Mouse (Mus musculus) granulocyte monocyte progenitor cell, adult 5-6 weeks (primary cell): ENCODE data around the gene Olfr965. TPM values are rescaled to one million over a fixed set of nuclear protein-coding genes. Genes with fewer than 3 reads are reported as not detected.
A peak's percentile ranks its signal among the peaks of the same experiment; 100 is the strongest.
"Not testable (repeated sequence)": the region's sequence is repeated elsewhere in the genome, so short reads cannot be mapped to it uniquely, and the experiment has no call there.

Source experiments
- ATAC-seq: replicated peaks from 2 replicates; pipeline ENCODE4 v1.8.0; 2016; ENCODE audit warnings: mild to moderate bottlenecking, moderate TSS enrichment, inconsistent platforms; ENCODE audit not compliant: poor library complexity, severe bottlenecking
- total RNA-seq, 2 experiments: library from RNA; stranded (forward) in 1 of 2; stranded (reverse) in 1 of 2; fragments of 200-712, 200-1000 nt in 1 of 2; fragments of >200 nt in 1 of 2; fragmentation: Nextera tagmentation in 1 of 2; gene quantifications; 2 replicates each; pipeline ENCODE4 v1.2.3; 2014 to 2017

Gene Olfr965
- total RNA-seq (2014; fragmentation: Nextera tagmentation) (not detected in 2 replicates), total RNA-seq (2017) (not detected in 2 replicates)

GRCm38 (mm10) chr9:39711053-39711452 is at the start of gene Olfr965:
Olfr965 (plus strand) TSS chr9:39711353.
- no peak for ATAC-seq

DNA sequence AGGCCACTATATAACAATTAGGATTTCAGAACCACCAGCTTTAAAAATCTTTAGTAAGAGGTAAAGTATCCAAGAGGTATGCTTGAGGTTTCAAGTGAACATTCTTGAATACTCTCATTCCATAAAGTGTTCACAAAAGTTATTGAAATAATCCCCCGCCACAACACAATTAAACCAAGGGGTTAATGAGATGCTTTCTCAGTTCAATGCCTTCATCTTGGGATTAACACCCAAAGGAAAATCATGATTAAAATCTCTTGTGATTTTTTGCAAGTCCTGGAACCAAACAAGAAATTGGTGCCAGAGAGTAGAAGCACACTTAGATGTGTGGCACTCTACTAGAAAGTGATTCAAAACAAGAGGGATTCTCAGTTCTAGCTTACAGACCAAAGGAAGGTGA is 44.2 kb upstream of the Olfr965 start, which contains the start of gene Olfr963:
Gene Olfr963 (plus strand): TSS at position 301 of the 400 bp plus-strand sequence.
- ATAC-seq, result no peak

GRCm38 (mm10) chr9:39669723-39670122 is 41.4 kb upstream of the Olfr965 start:
- peak; percentile 58; the same call in 1 of the 2 replicates for ATAC-seq

GRCm38 (mm10) chr9:39674820-39675219 is 36.3 kb upstream of the Olfr965 start:
- ATAC-seq, result peak; percentile 91

DNA sequence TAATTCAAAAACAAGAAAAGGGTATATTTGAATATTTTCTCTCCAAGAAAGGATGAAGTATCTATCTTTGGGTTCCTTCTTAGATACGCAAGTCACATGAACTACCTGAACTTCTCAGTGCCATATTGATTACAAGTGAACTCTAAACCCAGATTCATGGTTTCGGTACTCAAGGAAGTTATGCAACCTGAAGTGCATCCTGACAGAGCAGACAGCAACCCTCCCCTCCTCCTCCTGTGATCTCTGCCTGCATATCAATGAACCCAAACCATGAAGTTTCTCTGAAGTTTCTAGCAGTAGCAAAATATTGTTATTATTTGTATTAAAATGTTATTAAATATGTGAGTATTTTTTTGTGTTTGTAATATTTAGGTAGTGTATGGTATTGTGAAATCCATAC is 32.6 kb upstream of the Olfr965 start:
- ATAC-seq, result peak; percentile 72

GRCm38 (mm10) chr9:39679280-39679679 is 31.9 kb upstream of the Olfr965 start:
- ATAC-seq, result peak; percentile 66

DNA sequence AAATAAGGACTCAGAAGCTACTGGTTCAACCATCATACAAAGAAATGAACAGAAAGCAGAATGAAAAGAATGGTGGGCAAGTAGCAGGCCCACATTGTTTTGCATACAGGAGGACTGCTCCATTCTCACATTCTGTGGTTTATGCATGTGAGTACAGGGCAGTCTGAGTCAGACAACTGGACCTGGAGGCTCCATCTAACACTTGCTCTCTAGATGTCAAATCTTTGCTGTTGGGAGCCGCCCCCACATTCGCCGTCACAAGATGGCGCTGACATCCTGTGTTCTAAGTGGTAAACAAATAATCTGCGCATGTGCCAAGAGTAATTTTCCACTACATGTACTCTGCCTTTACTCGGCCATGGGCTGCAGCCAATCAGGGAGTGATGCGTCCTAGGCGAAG is 10.0 kb upstream of the Olfr965 start:
- ATAC-seq, result not testable (repeated sequence)

DNA sequence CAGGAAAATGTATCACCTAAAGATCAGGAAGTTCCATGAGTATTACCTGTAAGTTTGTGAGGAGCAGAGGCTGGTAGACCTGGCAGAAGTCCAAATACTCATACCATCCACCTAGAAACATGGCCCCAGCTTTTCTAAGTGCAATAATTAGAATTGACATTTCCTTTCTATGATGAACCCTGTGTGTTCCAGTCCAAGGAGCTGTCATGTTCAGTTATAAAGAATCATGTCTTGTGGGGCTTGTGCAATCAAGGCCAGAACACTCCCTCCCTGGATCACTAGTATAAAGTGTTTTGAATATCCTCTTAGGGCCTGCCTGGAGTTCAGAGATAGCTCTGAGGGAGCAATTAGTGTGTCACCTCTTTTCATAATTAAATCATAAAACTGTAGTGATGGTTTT is 4.1 kb upstream of the Olfr965 start, which contains the start of gene Olfr149:
Gene Olfr149 (minus strand): TSS at position 101 of the 400 bp plus-strand sequence.
- ATAC-seq, result no peak

- ATAC-seq, result no peak
These were observed 2.2 kb upstream of the Olfr965 start for GRCm38 (mm10) chr9:39708958-39709357.

DNA sequence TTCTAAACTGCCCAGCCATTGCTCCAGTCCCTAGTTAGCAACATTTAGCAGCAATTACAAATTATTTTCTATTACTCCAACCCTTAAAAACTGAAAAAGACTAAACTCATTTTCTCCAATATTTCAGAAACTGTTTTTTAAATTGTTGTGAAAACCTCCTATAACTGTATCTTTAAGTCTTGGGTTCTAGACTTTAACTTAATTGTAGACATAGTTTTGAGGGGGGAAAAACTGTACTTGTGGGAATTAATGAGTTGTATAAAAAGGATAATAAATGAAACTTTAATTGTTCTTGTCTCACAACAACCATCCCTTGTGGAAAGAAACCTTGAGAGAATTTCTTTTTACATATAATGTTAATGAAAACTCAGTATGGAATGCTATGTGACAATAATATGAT is 19.5 kb downstream of the Olfr965 start, which contains the start of gene Olfr150:
Gene Olfr150 (plus strand): TSS at position 301 of the 400 bp plus-strand sequence.
- ATAC-seq, result no peak

DNA sequence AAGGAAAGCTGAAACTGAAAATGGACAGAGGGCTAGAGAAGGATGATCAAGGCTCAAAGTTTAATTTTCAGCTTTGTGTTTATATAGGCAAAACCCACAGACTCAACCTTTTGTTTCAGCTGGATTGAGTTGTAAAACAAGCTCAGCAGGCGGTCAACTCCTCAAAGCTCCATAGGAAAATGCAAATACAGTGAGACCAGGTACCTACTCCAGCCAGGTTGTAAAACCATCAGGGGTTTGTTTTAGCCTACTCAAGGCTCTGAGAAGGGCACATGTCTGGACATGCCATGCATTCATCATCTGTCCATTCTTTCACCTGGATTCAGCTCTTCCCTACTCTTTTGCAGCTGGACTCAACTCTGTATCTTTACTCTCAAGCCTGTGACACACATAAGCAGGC is 29.6 kb downstream of the Olfr965 start:
- no peak for ATAC-seq

- ATAC-seq, result no peak
These were observed 34.8 kb downstream of the Olfr965 start, which contains the start of gene Olfr967 for GRCm38 (mm10) chr9:39745949-39746348. Olfr967 (plus strand) TSS chr9:39746249.

DNA sequence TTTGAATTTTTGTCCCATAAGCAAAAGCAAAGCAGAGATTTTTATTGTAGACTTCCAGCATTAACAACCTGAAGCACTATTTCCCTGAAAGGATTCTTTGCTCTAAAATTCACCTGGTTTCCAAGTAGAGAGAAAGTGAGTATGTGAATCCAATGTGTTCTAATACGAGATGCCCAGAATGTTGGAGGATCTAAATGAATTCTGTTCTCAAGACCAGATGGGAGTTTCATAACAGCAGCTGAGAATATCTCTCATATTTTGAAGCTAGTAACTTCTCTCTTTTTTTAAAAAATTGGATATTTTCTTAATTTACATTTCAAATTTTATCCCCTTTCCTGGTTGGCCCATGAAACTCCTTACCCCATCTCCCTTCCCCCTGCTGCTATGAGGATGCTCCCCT is 35.3 kb downstream of the Olfr965 start:
- no peak for ATAC-seq

Other genes starting within 250 kb of the Olfr965 start
- not detected in 2 replicates for gene Olfr955, start 239.4 kb upstream of the Olfr965 start, total RNA-seq (2014; fragmentation: Nextera tagmentation)
- not detected in 2 replicates for gene Olfr955, start 239.4 kb upstream of the Olfr965 start, total RNA-seq (2017)
- gene Olfr44, start 217.4 kb upstream of the Olfr965 start, total RNA-seq (2014; fragmentation: Nextera tagmentation), result not detected in 2 replicates
- gene Olfr44, start 217.4 kb upstream of the Olfr965 start, total RNA-seq (2017), result not detected in 2 replicates
- not detected in 2 replicates for gene Olfr957, start 195.5 kb upstream of the Olfr965 start, total RNA-seq (2014; fragmentation: Nextera tagmentation)
- not detected in 2 replicates for gene Olfr957, start 195.5 kb upstream of the Olfr965 start, total RNA-seq (2017)
- gene Olfr958, start 157.3 kb upstream of the Olfr965 start, total RNA-seq (2014; fragmentation: Nextera tagmentation), result not detected in 2 replicates
- not detected in 2 replicates for gene Olfr958, start 157.3 kb upstream of the Olfr965 start, total RNA-seq (2017)
- gene Olfr959, start 135.8 kb upstream of the Olfr965 start, total RNA-seq (2014; fragmentation: Nextera tagmentation), result not detected in 2 replicates
- gene Olfr959, start 135.8 kb upstream of the Olfr965 start, total RNA-seq (2017), result not detected in 2 replicates
- gene AW551984, start 107.0 kb upstream of the Olfr965 start, total RNA-seq (2014; fragmentation: Nextera tagmentation), result not detected in 2 replicates
- gene AW551984, start 107.0 kb upstream of the Olfr965 start, total RNA-seq (2017), result not detected in 2 replicates
- gene Olfr148, start 100.7 kb upstream of the Olfr965 start, total RNA-seq (2014; fragmentation: Nextera tagmentation), result not detected in 2 replicates
- not detected in 2 replicates for gene Olfr148, start 100.7 kb upstream of the Olfr965 start, total RNA-seq (2017)
- gene Olfr960, start 90.0 kb upstream of the Olfr965 start, total RNA-seq (2014; fragmentation: Nextera tagmentation), result not detected in 2 replicates
- gene Olfr960, start 90.0 kb upstream of the Olfr965 start, total RNA-seq (2017), result not detected in 2 replicates
- gene Olfr961, start 66.3 kb upstream of the Olfr965 start, total RNA-seq (2014; fragmentation: Nextera tagmentation), result not detected in 2 replicates
- not detected in 2 replicates for gene Olfr961, start 66.3 kb upstream of the Olfr965 start, total RNA-seq (2017)
- gene Olfr963, start 44.1 kb upstream of the Olfr965 start, total RNA-seq (2014; fragmentation: Nextera tagmentation), result not detected in 2 replicates
- gene Olfr963, start 44.1 kb upstream of the Olfr965 start, total RNA-seq (2017), result not detected in 2 replicates
- gene Olfr149, start 4.2 kb upstream of the Olfr965 start, total RNA-seq (2014; fragmentation: Nextera tagmentation), result not detected in 2 replicates
- gene Olfr149, start 4.2 kb upstream of the Olfr965 start, total RNA-seq (2017), result not detected in 2 replicates
- not detected in 2 replicates for gene Olfr150, start 19.6 kb downstream of the Olfr965 start, total RNA-seq (2014; fragmentation: Nextera tagmentation)
- gene Olfr150, start 19.6 kb downstream of the Olfr965 start, total RNA-seq (2017), result not detected in 2 replicates
- gene Olfr967, start 34.9 kb downstream of the Olfr965 start, total RNA-seq (2014; fragmentation: Nextera tagmentation), result not detected in 2 replicates
- gene Olfr967, start 34.9 kb downstream of the Olfr965 start, total RNA-seq (2017), result not detected in 2 replicates
- gene Olfr968, start 71.9 kb downstream of the Olfr965 start, total RNA-seq (2014; fragmentation: Nextera tagmentation), result not detected in 2 replicates
- not detected in 2 replicates for gene Olfr968, start 71.9 kb downstream of the Olfr965 start, total RNA-seq (2017)
- not detected in 2 replicates for gene Olfr969, start 79.6 kb downstream of the Olfr965 start, total RNA-seq (2014; fragmentation: Nextera tagmentation)
- not detected in 2 replicates for gene Olfr969, start 79.6 kb downstream of the Olfr965 start, total RNA-seq (2017)
- not detected in 2 replicates for gene Olfr970, start 97.5 kb downstream of the Olfr965 start, total RNA-seq (2014; fragmentation: Nextera tagmentation)
- not detected in 2 replicates for gene Olfr970, start 97.5 kb downstream of the Olfr965 start, total RNA-seq (2017)
- not detected in 2 replicates for gene Olfr971, start 125.5 kb downstream of the Olfr965 start, total RNA-seq (2014; fragmentation: Nextera tagmentation)
- not detected in 2 replicates for gene Olfr971, start 125.5 kb downstream of the Olfr965 start, total RNA-seq (2017)
- not detected in 2 replicates for gene Olfr972, start 155.1 kb downstream of the Olfr965 start, total RNA-seq (2014; fragmentation: Nextera tagmentation)
- gene Olfr972, start 155.1 kb downstream of the Olfr965 start, total RNA-seq (2017), result not detected in 2 replicates
- gene Olfr229, start 196.0 kb downstream of the Olfr965 start, total RNA-seq (2014; fragmentation: Nextera tagmentation), result not detected in 2 replicates
- not detected in 2 replicates for gene Olfr229, start 196.0 kb downstream of the Olfr965 start, total RNA-seq (2017)
- gene Olfr974, start 226.1 kb downstream of the Olfr965 start, total RNA-seq (2014; fragmentation: Nextera tagmentation), result not detected in 2 replicates
- gene Olfr974, start 226.1 kb downstream of the Olfr965 start, total RNA-seq (2017), result not detected in 2 replicates
- not detected in 2 replicates for gene Olfr975, start 240.7 kb downstream of the Olfr965 start, total RNA-seq (2014; fragmentation: Nextera tagmentation)
- gene Olfr975, start 240.7 kb downstream of the Olfr965 start, total RNA-seq (2017), result not detected in 2 replicates
- not detected in 2 replicates for gene Olfr976, start 249.8 kb downstream of the Olfr965 start, total RNA-seq (2014; fragmentation: Nextera tagmentation)
- not detected in 2 replicates for gene Olfr976, start 249.8 kb downstream of the Olfr965 start, total RNA-seq (2017)